In genomic region chr2:71577059-71577458, GRCm38 (mm10) we compare ENCODE assay signal across 28 mouse cellular contexts. TPM values are rescaled to one million over a fixed set of nuclear protein-coding genes. Genes with fewer than 3 reads are reported as not detected.
DNase-seq lines count a peak whose midpoint lies in the region; ATAC-seq and TF ChIP-seq lines count a peak whose summit lies in the region.
"Had no signal": no experiment of that assay in that cellular context is flagged by ENCODE, and none has a peak within 500 bp of the region (broad histone marks: within the 10 kb centered on the region; RNA-seq: fewer than 3 reads in every experiment).

No protein-coding gene starts in this region.

- 94% methylated on average over 2 of the region's 2 CpGs for WGBS in intestine, postnatal 0 days
- WGBS in intestine, embryonic 15.5 days = 91% methylated on average over 2 of the region's 2 CpGs
- WGBS in midbrain, embryonic 11.5 days = 87% methylated on average over 2 of the region's 2 CpGs
- WGBS in midbrain, postnatal 0 days = 90% methylated on average over 2 of the region's 2 CpGs
- 93% methylated on average over 2 of the region's 2 CpGs for WGBS in hindbrain, postnatal 0 days

- H3K9me3 ChIP-seq in intestine, postnatal 0 days (ENCODE audit: control insufficient read depth) = no peaks in the 10 kb centered on the region
- no peaks in the 10 kb centered on the region for H3K9me3 ChIP-seq in intestine, embryonic 15.5 days
- H3K9me3 ChIP-seq in midbrain, embryonic 11.5 days (ENCODE audit: control insufficient read depth, low read length) = no peaks in the 10 kb centered on the region
- H3K9me3 ChIP-seq in midbrain, postnatal 0 days (ENCODE audit: low read length) = no peaks in the 10 kb centered on the region
- no peaks in the 10 kb centered on the region for H3K9me3 ChIP-seq in hindbrain, postnatal 0 days (ENCODE audit: low read length)
- H3K9me3 ChIP-seq: forebrain, embryonic 13.5 days; heart, embryonic 12.5 days; heart, embryonic 15.5 days; hindbrain, embryonic 10.5 days; hindbrain, embryonic 13.5 days had no signal

- no peak overlapping the region for H3K27ac ChIP-seq in intestine, postnatal 0 days (ENCODE audit: low read depth, low read length)
- H3K27ac ChIP-seq in intestine, embryonic 15.5 days = no peak overlapping the region
- H3K27ac ChIP-seq in midbrain, embryonic 11.5 days (ENCODE audit: low read depth, low read length) = no peak overlapping the region
- no peak overlapping the region for H3K27ac ChIP-seq in midbrain, postnatal 0 days (ENCODE audit: low read depth, low read length)
- H3K27ac ChIP-seq in hindbrain, postnatal 0 days = no peak overlapping the region
- H3K27ac ChIP-seq: forebrain, embryonic 10.5 days; forebrain, embryonic 13.5 days; gastrocnemius, adult 2 months; heart, embryonic 15.5 days; hindbrain, embryonic 10.5 days; hindbrain, embryonic 13.5 days had no signal

- H3K9ac ChIP-seq in intestine, postnatal 0 days (ENCODE audit: low read depth, low read length) = no peak overlapping the region
- no peak overlapping the region for H3K9ac ChIP-seq in intestine, embryonic 15.5 days
- no peak overlapping the region for H3K9ac ChIP-seq in midbrain, embryonic 11.5 days (ENCODE audit: low read length)
- H3K9ac ChIP-seq in midbrain, postnatal 0 days (replicated peaks; ENCODE audit: low read length, poor library complexity, severe bottlenecking) = no peak overlapping the region
- no peak overlapping the region for H3K9ac ChIP-seq in hindbrain, postnatal 0 days (replicated peaks; ENCODE audit: low read length)
- H3K9ac ChIP-seq: forebrain, embryonic 13.5 days; heart, embryonic 12.5 days; heart, embryonic 15.5 days; hindbrain, embryonic 13.5 days had no signal

- no peak for ATAC-seq in intestine, postnatal 0 days
- no peak for ATAC-seq in intestine, embryonic 15.5 days
- no peak for ATAC-seq in midbrain, embryonic 11.5 days (ENCODE audit: low FRiP score)
- no peak for ATAC-seq in midbrain, postnatal 0 days (ENCODE audit: low FRiP score)
- ATAC-seq in hindbrain, postnatal 0 days = no peak
- ATAC-seq: activated CD4-positive, CD25-positive, alpha-beta regulatory T cell, adult 4 months; forebrain, embryonic 13.5 days; forebrain, embryonic 16.5 days; hindbrain, embryonic 16.5 days; inflammation-experienced regulatory T-cells, adult 6 months had no signal

- no peaks in the 10 kb centered on the region for H3K36me3 ChIP-seq in intestine, postnatal 0 days (ENCODE audit: control insufficient read depth, insufficient read depth)
- no peaks in the 10 kb centered on the region for H3K36me3 ChIP-seq in intestine, embryonic 15.5 days
- H3K36me3 ChIP-seq in midbrain, embryonic 11.5 days (ENCODE audit: control insufficient read depth, insufficient read depth, low read length) = no peaks in the 10 kb centered on the region
- H3K36me3 ChIP-seq in midbrain, postnatal 0 days (ENCODE audit: insufficient read depth, low read length) = no peaks in the 10 kb centered on the region
- no peaks in the 10 kb centered on the region for H3K36me3 ChIP-seq in hindbrain, postnatal 0 days (ENCODE audit: insufficient read depth, low read length)
- H3K36me3 ChIP-seq: forebrain, embryonic 10.5 days; heart, embryonic 12.5 days; heart, embryonic 15.5 days; hindbrain, embryonic 10.5 days; hindbrain, embryonic 13.5 days had no signal

- H3K4me3 ChIP-seq in intestine, postnatal 0 days (ENCODE audit: low read depth, low read length) = no peak overlapping the region
- H3K4me3 ChIP-seq in intestine, embryonic 15.5 days (replicated peaks) = no peak overlapping the region
- H3K4me3 ChIP-seq in midbrain, embryonic 11.5 days (ENCODE audit: low read depth, low read length) = no peak overlapping the region
- H3K4me3 ChIP-seq in midbrain, postnatal 0 days (ENCODE audit: low read depth, low read length) = no peak overlapping the region
- H3K4me3 ChIP-seq in hindbrain, postnatal 0 days (ENCODE audit: low read length) = no peak overlapping the region
- H3K4me3 ChIP-seq: forebrain, embryonic 10.5 days; forebrain, embryonic 13.5 days; gastrocnemius, adult 2 months; heart, embryonic 12.5 days; heart, embryonic 15.5 days; hindbrain, embryonic 10.5 days; hindbrain, embryonic 13.5 days had no signal

- peak; percentile 54 for DNase-seq in midbrain, embryonic 11.5 days (ENCODE audit: low spot score, missing footprints)
- no peak for DNase-seq in midbrain, postnatal 0 days (ENCODE audit: low spot score)
- DNase-seq in R1 (ENCODE audit: low read depth, low spot score) = peak; percentile 38
- no peak for DNase-seq in hindbrain, postnatal 0 days (ENCODE audit: low spot score)
- no peak for DNase-seq in left cerebral cortex, adult 18-20 months (ENCODE audit: low spot score in 2 of 2)
- no peak for DNase-seq in right cerebral cortex, adult 18-20 months
- DNase-seq: adrenal gland, adult 8-10 months; adrenal gland, postnatal 25 days; cerebellum, adult 18-20 months; cerebellum, adult 9-10 months; cerebellum, postnatal 14 days; gastrocnemius, adult 2 months; gastrocnemius, postnatal 14 days; heart, adult 11 months; heart, postnatal 10 days; heart, postnatal 36 days had no signal

- TF ChIP-seq CTCF in intestine, postnatal 0 days (IDR thresholded peaks at IDR 0.05; ENCODE audit: low read depth) = 0 out of 2 replicates have a peak, but pooled peaks have one; percentile 14
- TF ChIP-seq CTCF in midbrain, postnatal 0 days (IDR thresholded peaks at IDR 0.05) = no peak
- no peak for TF ChIP-seq CTCF in hindbrain, postnatal 0 days (IDR thresholded peaks at IDR 0.05; ENCODE audit: low read depth)

- H3K4me1 ChIP-seq in intestine, postnatal 0 days (replicated peaks; ENCODE audit: control insufficient read depth, insufficient read depth, low read length) = no peaks in the 10 kb centered on the region
- no peaks in the 10 kb centered on the region for H3K4me1 ChIP-seq in intestine, embryonic 15.5 days (replicated peaks)
- peaks cover 3% of the 10 kb centered on the region; the same call in 1 of the 2 replicates for H3K4me1 ChIP-seq in midbrain, embryonic 11.5 days (ENCODE audit: control insufficient read depth, insufficient read depth, low read length)
- no peaks in the 10 kb centered on the region for H3K4me1 ChIP-seq in midbrain, postnatal 0 days (ENCODE audit: insufficient read depth, low read length)
- no peaks in the 10 kb centered on the region for H3K4me1 ChIP-seq in hindbrain, postnatal 0 days (ENCODE audit: insufficient read depth, low read length)

- H3K27me3 ChIP-seq in intestine, postnatal 0 days (replicated peaks; ENCODE audit: control insufficient read depth, insufficient read depth, low read length) = peaks cover 8% of the 10 kb centered on the region
- no peaks in the 10 kb centered on the region for H3K27me3 ChIP-seq in intestine, embryonic 15.5 days (replicated peaks)
- no peaks in the 10 kb centered on the region for H3K27me3 ChIP-seq in midbrain, embryonic 11.5 days (ENCODE audit: control insufficient read depth, insufficient read depth, low read length)
- no peaks in the 10 kb centered on the region for H3K27me3 ChIP-seq in midbrain, postnatal 0 days (ENCODE audit: insufficient read depth, low read length)
- no peaks in the 10 kb centered on the region for H3K27me3 ChIP-seq in hindbrain, postnatal 0 days (ENCODE audit: insufficient read depth, low read length)
- H3K27me3 ChIP-seq: heart, embryonic 15.5 days had no signal

- no peak overlapping the region for H3K4me2 ChIP-seq in intestine, postnatal 0 days (replicated peaks; ENCODE audit: low read depth)
- H3K4me2 ChIP-seq in intestine, embryonic 15.5 days (replicated peaks) = no peak overlapping the region
- no peak overlapping the region for H3K4me2 ChIP-seq in midbrain, embryonic 11.5 days
- H3K4me2 ChIP-seq in midbrain, postnatal 0 days (ENCODE audit: low read depth, low read length, poor library complexity, severe bottlenecking) = no peak overlapping the region
- H3K4me2 ChIP-seq in hindbrain, postnatal 0 days (ENCODE audit: low read depth, low read length) = no peak overlapping the region
- H3K4me2 ChIP-seq: forebrain, embryonic 13.5 days; heart, embryonic 12.5 days; heart, embryonic 15.5 days; hindbrain, embryonic 13.5 days had no signal

RNA-seq across cellular contexts. Expression of gene Dlx2, which starts 30.5 kb away (rescaled TPM):
- polyA plus RNA-seq in intestine, postnatal 0 days (2015; fragmentation: Nextera tagmentation; extraction: Ambion mirVana) = 1.0 and 1.3 TPM in 2 replicates
- 3.2 and 4.7 TPM in 2 replicates for polyA plus RNA-seq in intestine, embryonic 15.5 days (2015; fragmentation: Nextera tagmentation; extraction: Ambion mirVana)
- polyA plus RNA-seq in midbrain, embryonic 11.5 days (2014; fragmentation: Nextera tagmentation; extraction: Ambion mirVana) = 4.7 and 5.8 TPM in 2 replicates
- total RNA-seq in midbrain, postnatal 0 days (2014; rRNA removed) = 0.38 and 1.2 TPM in 2 replicates
- polyA plus RNA-seq in midbrain, postnatal 0 days (2015; fragmentation: Nextera tagmentation; extraction: Ambion mirVana) = 3.1 and 8.4 TPM in 2 replicates
- 0.97 TPM in 1 of 2 replicates, not detected in the other for total RNA-seq in hindbrain, postnatal 0 days (2014; rRNA removed)
- polyA plus RNA-seq in hindbrain, postnatal 0 days (2015; fragmentation: Nextera tagmentation; extraction: Ambion mirVana) = 0.21 and 0.26 TPM in 2 replicates
- 1 to 10 TPM; 4.7 to 6.7 TPM for total RNA-seq in left cerebral cortex, adult 18-20 months (2021)
- total RNA-seq: gastrocnemius, adult 2 months; heart, postnatal 10 days; heart, postnatal 36 days had no signal
- polyA plus RNA-seq: activated CD4-positive, CD25-positive, alpha-beta regulatory T cell, adult 4 months; inflammation-experienced regulatory T-cells, adult 6 months had no signal

RNA-seq across cellular contexts. Expression of gene Dlx1, which starts 49.1 kb away (rescaled TPM):
- 1.5 and 1.8 TPM in 2 replicates for polyA plus RNA-seq in intestine, postnatal 0 days (2015; fragmentation: Nextera tagmentation; extraction: Ambion mirVana)
- 7.1 and 7.8 TPM in 2 replicates for polyA plus RNA-seq in intestine, embryonic 15.5 days (2015; fragmentation: Nextera tagmentation; extraction: Ambion mirVana)
- 13.6 and 17.3 TPM in 2 replicates for polyA plus RNA-seq in midbrain, embryonic 11.5 days (2014; fragmentation: Nextera tagmentation; extraction: Ambion mirVana)
- total RNA-seq in midbrain, postnatal 0 days (2014; rRNA removed) = 2.8 and 8.8 TPM in 2 replicates
- 10.5 and 25.5 TPM in 2 replicates for polyA plus RNA-seq in midbrain, postnatal 0 days (2015; fragmentation: Nextera tagmentation; extraction: Ambion mirVana)
- total RNA-seq in hindbrain, postnatal 0 days (2014; rRNA removed) = 2.5 and 3.5 TPM in 2 replicates
- not detected in 2 replicates for polyA plus RNA-seq in hindbrain, postnatal 0 days (2015; fragmentation: Nextera tagmentation; extraction: Ambion mirVana)
- total RNA-seq in left cerebral cortex, adult 18-20 months (2021) = 10 to 100 TPM; 18.5 to 20.4 TPM
- polyA plus RNA-seq: activated CD4-positive, CD25-positive, alpha-beta regulatory T cell, adult 4 months; inflammation-experienced regulatory T-cells, adult 6 months had no signal

Comparison
In these comparisons a context has a peak if more than half of its experiments do, and no peak if none do; other contexts are left out.
1. DNase-seq: peak in midbrain, embryonic 11.5 days (single experiment) and R1 (single experiment); none in midbrain, postnatal 0 days (single experiment), hindbrain, postnatal 0 days (single experiment), left cerebral cortex, adult 18-20 months (0 of 2) and right cerebral cortex, adult 18-20 months (single experiment).